In the genomic region with DNA sequence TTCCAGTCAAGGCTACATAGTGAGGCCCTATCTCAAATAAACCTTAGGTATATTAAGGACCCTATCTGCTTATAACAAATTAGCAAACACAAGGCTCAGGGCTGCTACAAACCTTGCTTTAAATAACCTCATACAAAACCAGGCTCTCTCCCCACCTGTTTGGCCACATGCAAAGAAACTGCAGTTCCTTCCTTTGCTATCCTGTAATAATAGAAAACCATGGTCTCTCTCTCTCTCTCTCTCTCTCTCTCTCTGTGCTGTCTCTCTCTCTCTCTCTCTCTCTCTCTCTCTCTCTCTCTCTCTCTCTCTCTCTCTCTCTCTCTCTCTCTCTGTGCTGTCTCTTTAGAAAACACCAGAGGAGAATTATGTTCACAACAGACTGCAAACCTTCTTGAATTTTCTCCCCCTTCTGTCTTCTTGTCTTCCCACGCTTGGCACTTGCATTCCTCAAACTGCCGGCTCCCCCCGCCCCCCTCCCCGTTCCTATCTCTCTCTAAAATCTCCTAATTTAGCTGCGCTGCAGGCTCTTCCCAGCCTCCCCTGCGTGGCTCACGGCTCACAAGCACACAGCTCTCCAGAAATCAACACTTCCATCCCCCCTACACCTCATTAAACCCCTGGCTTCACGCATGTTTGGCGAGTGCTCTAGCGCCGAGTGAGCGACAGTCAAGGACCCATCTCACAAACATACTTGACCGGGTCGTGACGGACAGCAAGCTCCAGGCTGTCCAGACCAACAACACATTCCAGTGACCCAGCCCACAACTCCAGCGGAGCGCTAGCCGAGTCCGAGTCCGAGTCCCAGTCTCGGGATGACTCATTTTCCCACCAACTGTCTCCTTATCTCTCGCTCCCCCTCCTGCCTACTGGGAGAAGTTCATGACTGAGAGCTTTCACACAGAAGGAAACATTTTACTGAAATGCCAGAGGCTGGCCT, we compare ENCODE assay signal across 7 mouse cellular contexts. TPM values are rescaled to one million over a fixed set of nuclear protein-coding genes. Genes with fewer than 3 reads are reported as not detected.
DNase-seq lines count a peak whose midpoint lies in the region; ATAC-seq and TF ChIP-seq lines count a peak whose summit lies in the region.

No protein-coding gene starts in this region.

- TF ChIP-seq POLR2A in heart, adult 2 months (IDR thresholded peaks at IDR 0.05; ENCODE audit: insufficient read depth, low read depth, low read length), result peak; percentile 49; the same call in 1 of the 2 replicates
- no peak for TF ChIP-seq POLR2A in kidney, adult 2 months (IDR thresholded peaks at IDR 0.05; ENCODE audit: low read depth, low read length)

- H3K9me3 ChIP-seq in embryonic facial prominence, embryonic 14.5 days (ENCODE audit: control insufficient read depth, low read length), result no peaks in the 10 kb centered on the region
- H3K9me3 ChIP-seq in limb, embryonic 11.5 days (ENCODE audit: control insufficient read depth, low read length), result no peaks in the 10 kb centered on the region
- H3K9me3 ChIP-seq in midbrain, embryonic 12.5 days, result no peaks in the 10 kb centered on the region

- H3K79me2 ChIP-seq in heart, adult 2 months (replicated peaks; ENCODE audit: control insufficient read depth, insufficient read depth, low read length), result no peaks in the 10 kb centered on the region

- no peaks in the 10 kb centered on the region for H3K27me3 ChIP-seq in embryonic facial prominence, embryonic 14.5 days (replicated peaks; ENCODE audit: control insufficient read depth, insufficient read depth, low read length)
- no peaks in the 10 kb centered on the region for H3K27me3 ChIP-seq in heart, adult 2 months (ENCODE audit: control insufficient read depth, insufficient read depth, low read length)
- H3K27me3 ChIP-seq in kidney, adult 2 months (replicated peaks; ENCODE audit: control insufficient read depth, insufficient read depth, low read length), result no peaks in the 10 kb centered on the region
- H3K27me3 ChIP-seq in limb, embryonic 11.5 days (ENCODE audit: control insufficient read depth, insufficient read depth, low read length), result no peaks in the 10 kb centered on the region
- no peaks in the 10 kb centered on the region for H3K27me3 ChIP-seq in midbrain, embryonic 12.5 days

- peaks cover 28% of the 10 kb centered on the region for H3K4me1 ChIP-seq in embryonic facial prominence, embryonic 14.5 days (ENCODE audit: control insufficient read depth, insufficient read depth, low read length)
- no peaks in the 10 kb centered on the region for H3K4me1 ChIP-seq in heart, adult 2 months (ENCODE audit: control insufficient read depth, insufficient read depth, low read length)
- H3K4me1 ChIP-seq in kidney, adult 2 months (ENCODE audit: control insufficient read depth, insufficient read depth, low read length), result 0 out of 2 replicates have a peak, but pooled peaks cover 2% of the 10 kb centered on the region
- peaks cover 30% of the 10 kb centered on the region for H3K4me1 ChIP-seq in limb, embryonic 11.5 days (ENCODE audit: control insufficient read depth, insufficient read depth, low read length)
- peaks cover 35% of the 10 kb centered on the region for H3K4me1 ChIP-seq in midbrain, embryonic 12.5 days

- peak overlapping the region; percentile 42 for H3K4me3 ChIP-seq in embryonic facial prominence, embryonic 14.5 days (ENCODE audit: low read depth, low read length)
- peak overlapping the region; percentile 53 for H3K4me3 ChIP-seq in heart, adult 2 months
- H3K4me3 ChIP-seq in kidney, adult 2 months (ENCODE audit: insufficient read depth, low read depth, low read length), result peak overlapping the region; percentile 40; the same call in 1 of the 2 replicates
- H3K4me3 ChIP-seq in limb, embryonic 11.5 days (ENCODE audit: low read depth, low read length), result peak overlapping the region; percentile 24
- H3K4me3 ChIP-seq in midbrain, embryonic 12.5 days, result peak overlapping the region; percentile 37

- DNase-seq in adrenal gland, postnatal 25 days, result peak; percentile 69
- DNase-seq in embryonic facial prominence, embryonic 14.5 days (ENCODE audit: low spot score), result peak; percentile 93
- peak; percentile 75 to 81 for DNase-seq in heart, adult 2 months
- peak; percentile 72 for DNase-seq in kidney, adult 2 months
- DNase-seq in limb, embryonic 11.5 days (ENCODE audit: low spot score), result peak; percentile 73
- DNase-seq in spleen, adult 12 weeks (ENCODE audit: low spot score), result peak; percentile 31

- intact Hi-C loops in heart, adult 2 months (cut with DNase I), result loop anchor here (2.0 kb wide), 1 partner anchor 18 kb away; a partner anchor contains a TSS

- ATAC-seq in embryonic facial prominence, embryonic 14.5 days (ENCODE audit: low read depth), result peak; percentile 85
- peak; percentile 40; the same call in 1 of the 2 replicates for ATAC-seq in limb, embryonic 11.5 days (ENCODE audit: insufficient number of reproducible peaks, low FRiP score, low TSS enrichment, low read depth)
- ATAC-seq in midbrain, embryonic 12.5 days (ENCODE audit: low FRiP score, low read depth), result peak; percentile 63; the same call in 1 of the 2 replicates

- peak; percentile 69 for TF ChIP-seq CTCF in heart, adult 2 months (IDR thresholded peaks at IDR 0.05)
- peak; percentile 41; the same call in 1 of the 2 replicates for TF ChIP-seq CTCF in kidney, adult 2 months (conservative IDR thresholded peaks at IDR 0.05; ENCODE audit: insufficient read depth, insufficient read length, low read depth, low read length)

- WGBS in embryonic facial prominence, embryonic 14.5 days, result under 1% methylated on average over 22 of the region's 22 CpGs
- WGBS in heart, adult 2 months, result 1% methylated on average over 22 of the region's 22 CpGs
- 2% methylated on average over 22 of the region's 22 CpGs for WGBS in kidney, adult 2 months
- under 1% methylated on average over 22 of the region's 22 CpGs for WGBS in limb, embryonic 11.5 days
- 2% methylated on average over 22 of the region's 22 CpGs for WGBS in midbrain, embryonic 12.5 days

- 0 out of 2 replicates have a peak, but pooled peaks have one; percentile 40 for TF ChIP-seq EP300 in heart, adult 2 months (IDR thresholded peaks at IDR 0.05; ENCODE audit: insufficient read depth, low read depth, low read length)

- H3K4me2 ChIP-seq in embryonic facial prominence, embryonic 14.5 days (ENCODE audit: low read depth, low read length), result peak overlapping the region; percentile 91
- peak overlapping the region; percentile 67 for H3K4me2 ChIP-seq in limb, embryonic 11.5 days (ENCODE audit: low read depth, severe bottlenecking)
- peak overlapping the region; percentile 71 for H3K4me2 ChIP-seq in midbrain, embryonic 12.5 days (replicated peaks)

- H3K36me3 ChIP-seq in embryonic facial prominence, embryonic 14.5 days (ENCODE audit: control insufficient read depth, insufficient read depth, low read length), result no peaks in the 10 kb centered on the region
- no peaks in the 10 kb centered on the region for H3K36me3 ChIP-seq in heart, adult 2 months (ENCODE audit: control insufficient read depth, insufficient read depth, low read length)
- no peaks in the 10 kb centered on the region for H3K36me3 ChIP-seq in kidney, adult 2 months (ENCODE audit: control insufficient read depth, insufficient read depth, low read length)
- H3K36me3 ChIP-seq in limb, embryonic 11.5 days (ENCODE audit: control insufficient read depth, insufficient read depth, low read length), result no peaks in the 10 kb centered on the region
- no peaks in the 10 kb centered on the region for H3K36me3 ChIP-seq in midbrain, embryonic 12.5 days

- H3K27ac ChIP-seq in embryonic facial prominence, embryonic 14.5 days (replicated peaks; ENCODE audit: low read depth, low read length), result peak overlapping the region; percentile 88
- H3K27ac ChIP-seq in heart, adult 2 months, result peak overlapping the region; percentile 68
- peak overlapping the region; percentile 36; the same call in 1 of the 2 replicates for H3K27ac ChIP-seq in kidney, adult 2 months (ENCODE audit: insufficient read depth, low read depth, low read length)
- 0 out of 2 replicates have a peak overlapping the region, but pooled peaks have one; percentile 30 for H3K27ac ChIP-seq in limb, embryonic 11.5 days (replicated peaks; ENCODE audit: low read depth, low read length)
- H3K27ac ChIP-seq in midbrain, embryonic 12.5 days (replicated peaks), result peak overlapping the region; percentile 61; the same call in 1 of the 2 replicates

- peak overlapping the region; percentile 60 for H3K9ac ChIP-seq in embryonic facial prominence, embryonic 14.5 days (ENCODE audit: low read depth, low read length)
- H3K9ac ChIP-seq in heart, adult 2 months (ENCODE audit: low read depth, low read length), result peak overlapping the region; percentile 12
- peak overlapping the region; percentile 17; the same call in 1 of the 2 replicates for H3K9ac ChIP-seq in limb, embryonic 11.5 days (ENCODE audit: low read length)
- peak overlapping the region; percentile 46 for H3K9ac ChIP-seq in midbrain, embryonic 12.5 days (replicated peaks)

RNA-seq across cellular contexts. Expression of a gene that starts 7.7 kb away (rescaled TPM):
- 74.5 and 77.0 TPM in 2 replicates for total RNA-seq in adrenal gland, postnatal 25 days (2021)
- polyA plus RNA-seq in embryonic facial prominence, embryonic 14.5 days (2014; fragmentation: Nextera tagmentation; extraction: Ambion mirVana), result 203 and 230 TPM in 2 replicates
- 10 to 100 TPM; 14.9 to 16.1 TPM for total RNA-seq in heart, adult 2 months (2021)
- 11.8 and 15.3 TPM in 2 replicates for polyA plus RNA-seq in heart, adult 2 months (2012; rRNA removed)
- 39.2 and 44.8 TPM in 2 replicates for polyA plus RNA-seq in kidney, adult 2 months (2012; rRNA removed)
- 417 and 433 TPM in 2 replicates for polyA plus RNA-seq in limb, embryonic 11.5 days (2014; fragmentation: Nextera tagmentation; extraction: Ambion mirVana)
- polyA plus RNA-seq in midbrain, embryonic 12.5 days (2016; fragmentation: Nextera tagmentation; extraction: Ambion mirVana), result 346 and 358 TPM in 2 replicates

RNA-seq across cellular contexts. Expression of a gene that starts 18.5 kb away (rescaled TPM):
- total RNA-seq in adrenal gland, postnatal 25 days (2021), result 243 and 326 TPM in 2 replicates
- polyA plus RNA-seq in embryonic facial prominence, embryonic 14.5 days (2014; fragmentation: Nextera tagmentation; extraction: Ambion mirVana), result 1,629 and 1,828 TPM in 2 replicates
- total RNA-seq in heart, adult 2 months (2021), result 10 to 100 TPM; 65.1 to 85.6 TPM
- 65.2 and 83.8 TPM in 2 replicates for polyA plus RNA-seq in heart, adult 2 months (2012; rRNA removed)
- 108 and 129 TPM in 2 replicates for polyA plus RNA-seq in kidney, adult 2 months (2012; rRNA removed)
- 1,968 and 2,035 TPM in 2 replicates for polyA plus RNA-seq in limb, embryonic 11.5 days (2014; fragmentation: Nextera tagmentation; extraction: Ambion mirVana)
- 1,312 and 1,433 TPM in 2 replicates for polyA plus RNA-seq in midbrain, embryonic 12.5 days (2016; fragmentation: Nextera tagmentation; extraction: Ambion mirVana)

RNA-seq across cellular contexts. Expression of a gene that starts 21.7 kb away (rescaled TPM):
- 21.6 and 22.9 TPM in 2 replicates for total RNA-seq in adrenal gland, postnatal 25 days (2021)
- polyA plus RNA-seq in embryonic facial prominence, embryonic 14.5 days (2014; fragmentation: Nextera tagmentation; extraction: Ambion mirVana), result 26.5 and 26.7 TPM in 2 replicates
- total RNA-seq in heart, adult 2 months (2021), result 10 to 100 TPM; 18.1 to 19.8 TPM
- 18.2 and 19.9 TPM in 2 replicates for polyA plus RNA-seq in heart, adult 2 months (2012; rRNA removed)
- 12.1 and 16.0 TPM in 2 replicates for polyA plus RNA-seq in kidney, adult 2 months (2012; rRNA removed)
- polyA plus RNA-seq in limb, embryonic 11.5 days (2014; fragmentation: Nextera tagmentation; extraction: Ambion mirVana), result 42.5 and 46.7 TPM in 2 replicates
- polyA plus RNA-seq in midbrain, embryonic 12.5 days (2016; fragmentation: Nextera tagmentation; extraction: Ambion mirVana), result 39.7 and 43.6 TPM in 2 replicates

RNA-seq across cellular contexts. Expression of a gene that starts 21.8 kb away (rescaled TPM):
- total RNA-seq in adrenal gland, postnatal 25 days (2021), result 37.6 and 47.5 TPM in 2 replicates
- polyA plus RNA-seq in embryonic facial prominence, embryonic 14.5 days (2014; fragmentation: Nextera tagmentation; extraction: Ambion mirVana), result 48.5 and 51.3 TPM in 2 replicates
- total RNA-seq in heart, adult 2 months (2021), result 10 to 100 TPM; 21.8 to 24.3 TPM
- 13.9 and 20.0 TPM in 2 replicates for polyA plus RNA-seq in heart, adult 2 months (2012; rRNA removed)
- 15.9 and 20.1 TPM in 2 replicates for polyA plus RNA-seq in kidney, adult 2 months (2012; rRNA removed)
- 59.8 and 64.4 TPM in 2 replicates for polyA plus RNA-seq in limb, embryonic 11.5 days (2014; fragmentation: Nextera tagmentation; extraction: Ambion mirVana)
- 50.8 and 57.3 TPM in 2 replicates for polyA plus RNA-seq in midbrain, embryonic 12.5 days (2016; fragmentation: Nextera tagmentation; extraction: Ambion mirVana)

RNA-seq across cellular contexts. Expression of a gene that starts 29.5 kb away (rescaled TPM):
- total RNA-seq in adrenal gland, postnatal 25 days (2021), result 1,153 and 1,399 TPM in 2 replicates
- polyA plus RNA-seq in embryonic facial prominence, embryonic 14.5 days (2014; fragmentation: Nextera tagmentation; extraction: Ambion mirVana), result 833 and 912 TPM in 2 replicates
- 100 to 1,000 TPM; 232 to 256 TPM for total RNA-seq in heart, adult 2 months (2021)
- 546 and 797 TPM in 2 replicates for polyA plus RNA-seq in heart, adult 2 months (2012; rRNA removed)
- polyA plus RNA-seq in kidney, adult 2 months (2012; rRNA removed), result 4,626 and 5,972 TPM in 2 replicates
- polyA plus RNA-seq in limb, embryonic 11.5 days (2014; fragmentation: Nextera tagmentation; extraction: Ambion mirVana), result 712 and 734 TPM in 2 replicates
- 768 and 803 TPM in 2 replicates for polyA plus RNA-seq in midbrain, embryonic 12.5 days (2016; fragmentation: Nextera tagmentation; extraction: Ambion mirVana)

Comparison
In these comparisons a context has a peak if more than half of its experiments do, and no peak if none do; other contexts are left out.
1. Peak in every context shown above with its lines: DNase-seq, ATAC-seq, H3K4me3 ChIP-seq and H3K27ac ChIP-seq.
2. DNase-seq: peak in every context shown above with its lines; median percentile 93 in embryonic facial prominence, embryonic 14.5 days; 78 in heart, adult 2 months; 73 in limb, embryonic 11.5 days; 72 in kidney, adult 2 months; 69 in adrenal gland, postnatal 25 days; 31 in spleen, adult 12 weeks.
3. H3K27ac ChIP-seq: peak in every context shown above with its lines; median percentile 88 in embryonic facial prominence, embryonic 14.5 days; 68 in heart, adult 2 months; 61 in midbrain, embryonic 12.5 days; 36 in kidney, adult 2 months; 30 in limb, embryonic 11.5 days.
4. RNA of a gene that starts 18.5 kb away (polyA plus RNA-seq): 1,968 to 2,035 TPM in limb, embryonic 11.5 days, 1,629 to 1,828 TPM in embryonic facial prominence, embryonic 14.5 days and 1,312 to 1,433 TPM in midbrain, embryonic 12.5 days; 108 to 129 TPM in kidney, adult 2 months and 65.2 to 83.8 TPM in heart, adult 2 months; every median in the first group is over 10 times any median in the second.